Mouse (Mus musculus): ENCODE results near the gene Fam13c. TPM values are rescaled to one million over a fixed set of nuclear protein-coding genes. Genes with fewer than 3 reads are reported as not detected.

Gene Fam13c
- polyA plus RNA-seq, 1 experiment from 2014 or later = 5.6 TPM

GRCm38 (mm10) chr10:70506499-70507168 is 66.4 kb downstream of the Fam13c start:
- Histone ChIP-seq H3K36me3 (peaks cover 3% of the 10 kb centered on the region; the same call in 1 of the 2 replicates), H3K4me1 (no peaks in the 10 kb centered on the region; the same call in 1 of the 2 replicates), H3K9me3 (0 out of 2 replicates have a peak, but pooled peaks cover 3% of the 10 kb centered on the region), H3K27ac (no peak overlapping the region), H3K27me3 (ENCODE audit: insufficient read depth, poor library complexity, severe bottlenecking) (no peaks in the 10 kb centered on the region), H3K4me3 (no peak overlapping the region)
- no peak for DNase-seq (ENCODE audit: low spot score)
- WGBS = 59% methylated on average over 15 of the region's 15 CpGs

GRCm38 (mm10) chr10:70507880-70508279 is 67.6 kb downstream of the Fam13c start:
- DNase-seq (ENCODE audit: low spot score) = no peak
- no peaks in the 10 kb centered on the region for H3K36me3 ChIP-seq

GRCm38 (mm10) chr10:70514848-70515247 is 74.6 kb downstream of the Fam13c start:
- WGBS = 81% methylated on average over 9 of the region's 9 CpGs
- Histone ChIP-seq H3K27me3 (ENCODE audit: insufficient read depth, poor library complexity, severe bottlenecking) (peaks cover 9% of the 10 kb centered on the region; the same call in 1 of the 2 replicates), H3K36me3 (no peaks in the 10 kb centered on the region), H3K27ac (no peak overlapping the region), H3K4me1 (peaks cover 5% of the 10 kb centered on the region; the same call in 1 of the 2 replicates), H3K9me3 (no peaks in the 10 kb centered on the region), H3K4me3 (no peak overlapping the region)
- no peak for DNase-seq (ENCODE audit: low spot score)

More at GRCm38 (mm10) chr10:70507880-70508279, 67.6 kb downstream of the Fam13c start:
- WGBS = 88% methylated on average over 3 of the region's 3 CpGs
- 0 out of 2 replicates have a peak, but pooled peaks cover 3% of the 10 kb centered on the region for H3K9me3 ChIP-seq
- H3K4me3 ChIP-seq = no peak overlapping the region
- no peaks in the 10 kb centered on the region for H3K27me3 ChIP-seq (ENCODE audit: insufficient read depth, poor library complexity, severe bottlenecking)
- no peaks in the 10 kb centered on the region; the same call in 1 of the 2 replicates for H3K4me1 ChIP-seq
- no peak overlapping the region for H3K27ac ChIP-seq

GRCm38 (mm10) chr10:70516661-70517060 is 76.4 kb downstream of the Fam13c start:
- H3K36me3 ChIP-seq = no peaks in the 10 kb centered on the region
- H3K4me1 ChIP-seq = peaks cover 17% of the 10 kb centered on the region; the same call in 1 of the 2 replicates
- H3K27ac ChIP-seq = no peak overlapping the region
- DNase-seq (ENCODE audit: low spot score) = no peak
- WGBS = 81% methylated on average over 8 of the region's 8 CpGs
- H3K27me3 ChIP-seq (ENCODE audit: insufficient read depth, poor library complexity, severe bottlenecking) = peaks cover 9% of the 10 kb centered on the region; the same call in 1 of the 2 replicates
- no peak overlapping the region for H3K4me3 ChIP-seq
- no peaks in the 10 kb centered on the region for H3K9me3 ChIP-seq

GRCm38 (mm10) chr10:70519640-70520099 is 79.4 kb downstream of the Fam13c start:
- Histone ChIP-seq H3K9me3 (no peaks in the 10 kb centered on the region), H3K4me3 (peak overlapping the region; percentile 60), H3K36me3 (no peaks in the 10 kb centered on the region), H3K4me1 (peaks cover 18% of the 10 kb centered on the region; the same call in 1 of the 2 replicates), H3K27ac (no peak overlapping the region), H3K27me3 (ENCODE audit: insufficient read depth, poor library complexity, severe bottlenecking) (peaks cover 9% of the 10 kb centered on the region; the same call in 1 of the 2 replicates)
- WGBS = 12% methylated on average over 14 of the region's 14 CpGs
- DNase-seq (ENCODE audit: low spot score) = no peak

GRCm38 (mm10) chr10:70520143-70521131 is 80.2 kb downstream of the Fam13c start:
- Histone ChIP-seq H3K27ac (peak overlapping the region; percentile 13; the same call in 1 of the 2 replicates), H3K4me1 (peaks cover 18% of the 10 kb centered on the region; the same call in 1 of the 2 replicates), H3K27me3 (ENCODE audit: insufficient read depth, poor library complexity, severe bottlenecking) (peaks cover 9% of the 10 kb centered on the region; the same call in 1 of the 2 replicates), H3K9me3 (no peaks in the 10 kb centered on the region), H3K36me3 (0 out of 2 replicates have a peak, but pooled peaks cover under 1% of the 10 kb centered on the region), H3K4me3 (peak overlapping the region; percentile 60)
- WGBS = 1% methylated on average over 38 of the region's 38 CpGs
- DNase-seq (ENCODE audit: low spot score) = no peak

- no peak for DNase-seq (ENCODE audit: low spot score)
- Histone ChIP-seq H3K27ac (no peak overlapping the region), H3K36me3 (0 out of 2 replicates have a peak, but pooled peaks cover 5% of the 10 kb centered on the region), H3K9me3 (no peaks in the 10 kb centered on the region), H3K4me1 (peaks cover 18% of the 10 kb centered on the region; the same call in 1 of the 2 replicates), H3K27me3 (ENCODE audit: insufficient read depth, poor library complexity, severe bottlenecking) (peaks cover 9% of the 10 kb centered on the region; the same call in 1 of the 2 replicates), H3K4me3 (peak overlapping the region; percentile 60)
- 22% methylated on average over 5 of the region's 5 CpGs for WGBS
Observed at GRCm38 (mm10) chr10:70521379-70521778, 81.1 kb downstream of the Fam13c start.

- no peaks in the 10 kb centered on the region for H3K9me3 ChIP-seq
- no peaks in the 10 kb centered on the region for H3K4me1 ChIP-seq
- 0 out of 2 replicates have a peak, but pooled peaks cover 5% of the 10 kb centered on the region for H3K36me3 ChIP-seq
- H3K4me3 ChIP-seq = no peak overlapping the region
- WGBS = 89% methylated on average over 12 of the region's 12 CpGs
- no peaks in the 10 kb centered on the region for H3K27me3 ChIP-seq (ENCODE audit: insufficient read depth, poor library complexity, severe bottlenecking)
- no peak for DNase-seq (ENCODE audit: low spot score)
- H3K27ac ChIP-seq = no peak overlapping the region
Observed at GRCm38 (mm10) chr10:70530185-70530823, 90.0 kb downstream of the Fam13c start.

- Histone ChIP-seq H3K4me3 (no peak overlapping the region), H3K27ac (no peak overlapping the region), H3K36me3 (no peaks in the 10 kb centered on the region; the same call in 1 of the 2 replicates), H3K9me3 (no peaks in the 10 kb centered on the region), H3K27me3 (ENCODE audit: insufficient read depth, poor library complexity, severe bottlenecking) (no peaks in the 10 kb centered on the region), H3K4me1 (no peaks in the 10 kb centered on the region)
- 88% methylated on average over 9 of the region's 9 CpGs for WGBS
- DNase-seq (ENCODE audit: low spot score) = no peak
Observed at GRCm38 (mm10) chr10:70532249-70532648, 92.0 kb downstream of the Fam13c start.

GRCm38 (mm10) chr10:70533301-70533781 is 93.1 kb downstream of the Fam13c start:
- DNase-seq (ENCODE audit: low spot score) = peak; percentile 2
- no peaks in the 10 kb centered on the region for H3K4me1 ChIP-seq
- no peaks in the 10 kb centered on the region for H3K9me3 ChIP-seq
- no peaks in the 10 kb centered on the region for H3K27me3 ChIP-seq (ENCODE audit: insufficient read depth, poor library complexity, severe bottlenecking)
- 75% methylated on average over 8 of the region's 8 CpGs for WGBS
- no peak overlapping the region for H3K4me3 ChIP-seq
- no peak overlapping the region for H3K27ac ChIP-seq
- no peaks in the 10 kb centered on the region; the same call in 1 of the 2 replicates for H3K36me3 ChIP-seq

- Histone ChIP-seq H3K27me3 (ENCODE audit: insufficient read depth, poor library complexity, severe bottlenecking) (no peaks in the 10 kb centered on the region), H3K9me3 (no peaks in the 10 kb centered on the region), H3K4me1 (no peaks in the 10 kb centered on the region), H3K36me3 (no peaks in the 10 kb centered on the region; the same call in 1 of the 2 replicates), H3K4me3 (no peak overlapping the region), H3K27ac (no peak overlapping the region)
- peak; percentile 53 for DNase-seq (ENCODE audit: low spot score)
- WGBS = 82% methylated on average over 12 of the region's 12 CpGs
Observed at GRCm38 (mm10) chr10:70533986-70534385, 93.7 kb downstream of the Fam13c start.

- DNase-seq (ENCODE audit: low spot score) = peak; percentile 54
- 92% methylated on average over 10 of the region's 10 CpGs for WGBS
- H3K27ac ChIP-seq = no peak overlapping the region
- peaks cover 4% of the 10 kb centered on the region; the same call in 1 of the 2 replicates for H3K36me3 ChIP-seq
- H3K4me1 ChIP-seq = no peaks in the 10 kb centered on the region
- H3K27me3 ChIP-seq (ENCODE audit: insufficient read depth, poor library complexity, severe bottlenecking) = no peaks in the 10 kb centered on the region
- H3K4me3 ChIP-seq = no peak overlapping the region
- no peaks in the 10 kb centered on the region for H3K9me3 ChIP-seq
Observed at GRCm38 (mm10) chr10:70534571-70534970, 94.3 kb downstream of the Fam13c start.
